Mouse (Mus musculus) embryonic facial prominence, embryonic 14.5 days (tissue): ENCODE measurements around the gene Evpl. TPM values are rescaled to one million over a fixed set of nuclear protein-coding genes. Genes with fewer than 3 reads are reported as not detected.
A peak's percentile ranks its signal among the peaks of the same experiment; 100 is the strongest.

Source experiments
- ATAC-seq: fragments of 200-750 bp; cut with Nextera tagmentation; 2 replicates; pipeline ENCODE4 v1.8.0; 2017; ENCODE audit warnings: low read depth, moderate number of reproducible peaks, moderate TSS enrichment
- DNase-seq: peaks from one replicate; pipeline ENCODE4 v3.0.0-alpha.2; 2015; ENCODE audit warnings: low spot score
- H3K27ac ChIP-seq: fragments of 300-500 bp; sonication (generic); replicated peaks from 2 replicates; pipeline ENCODE4 v1.5.1; 2014; ENCODE audit warnings: low read depth, mild to moderate bottlenecking, low read length, moderate library complexity
- H3K27me3 ChIP-seq: fragments of 300-500 bp; sonication (generic); replicated peaks from 2 replicates; pipeline ENCODE4 v1.6.1; 2014; ENCODE audit warnings: low read length; ENCODE audit not compliant: control insufficient read depth, insufficient read depth
- H3K36me3 ChIP-seq: fragments of 300-500 bp; sonication (generic); 2 replicates; pipeline ENCODE4 v1.6.1; 2014; ENCODE audit warnings: low read length, mixed read lengths; ENCODE audit not compliant: control insufficient read depth, insufficient read depth
- H3K4me1 ChIP-seq: fragments of 300-500 bp; sonication (generic); 2 replicates; pipeline ENCODE4 v1.6.1; 2014; ENCODE audit warnings: antibody characterized with exemption, low read length; ENCODE audit not compliant: control insufficient read depth, insufficient read depth
- H3K4me2 ChIP-seq: fragments of 300-500 bp; sonication (generic); 2 replicates; pipeline ENCODE4 v1.6.1; 2014; ENCODE audit warnings: low read depth, mild to moderate bottlenecking, low read length, moderate library complexity, mixed read lengths
- H3K4me3 ChIP-seq: fragments of 300-500 bp; sonication (generic); 2 replicates; pipeline ENCODE4 v1.5.1; 2014; ENCODE audit warnings: low read depth, mild to moderate bottlenecking, low read length
- H3K9ac ChIP-seq: fragments of 300-500 bp; sonication (generic); 2 replicates; pipeline ENCODE4 v1.6.1; 2014; ENCODE audit warnings: low read depth, mild to moderate bottlenecking, low read length, moderate library complexity, mixed read lengths
- H3K9me3 ChIP-seq: fragments of 300-500 bp; sonication (generic); 2 replicates; pipeline ENCODE4 v1.6.1; 2016; ENCODE audit warnings: low read length; ENCODE audit not compliant: control insufficient read depth
- WGBS: fragments of 180-500 bp; shearing (Covaris S2); extraction: QIAGEN DNeasy Blood & Tissue Kit; methylation state at CpG from one replicate; pipeline ENCODE4 v1.1.7; 2014; 5-methylcytosine and 5-hydroxymethylcytosine counted together
- polyA plus RNA-seq: library from polyadenylated mRNA; unstranded; fragments of >200 nt; fragmentation: Nextera tagmentation; extraction: Ambion mirVana; gene quantifications from 2 replicates; pipeline ENCODE4 v1.2.1, GENCODE M21; 2014

The Evpl gene
- polyA plus RNA-seq, 1 experiment from 2014 or later = 10.1 TPM

GRCm38 (mm10) chr11:116198639-116199531 is 39.0 kb downstream of the Evpl start, which contains the start of the genes Ten1 and Acox1:
TSS of gene Ten1 (plus strand) at chr11:116198855.
TSS of gene Acox1 (minus strand) at chr11:116199045.
- ATAC-seq = peak; percentile 98
- 1% methylated on average over 57 of the region's 62 CpGs for WGBS
- Histone ChIP-seq H3K4me1 (peaks cover 8% of the 10 kb centered on the region), H3K36me3 (0 out of 2 replicates have a peak, but pooled peaks cover 10% of the 10 kb centered on the region), H3K27ac (peak within 1 kb of the TSS; percentile 89), H3K4me3 (peak within 1 kb of the TSS; percentile 80), H3K4me2 (peak within 1 kb of the TSS; percentile 79), H3K9me3 (no peaks in the 10 kb centered on the region), H3K9ac (peak within 1 kb of the TSS; percentile 78), H3K27me3 (no peaks in the 10 kb centered on the region)
- DNase-seq = peak; percentile 98

GRCm38 (mm10) chr11:116198132-116198531 is 39.7 kb downstream of the Evpl start:
- peak overlapping the region; percentile 89 for H3K27ac ChIP-seq
- ATAC-seq = no peak

GRCm38 (mm10) chr11:116197584-116197906 is 40.3 kb downstream of the Evpl start:
- WGBS = 92% methylated on average over 6 of the region's 6 CpGs
- no peak for ATAC-seq
- H3K4me1 ChIP-seq = peaks cover 8% of the 10 kb centered on the region
- no peaks in the 10 kb centered on the region for H3K9me3 ChIP-seq
- no peaks in the 10 kb centered on the region for H3K27me3 ChIP-seq
- peak overlapping the region; percentile 79 for H3K4me2 ChIP-seq
- peak overlapping the region; percentile 78; the same call in 1 of the 2 replicates for H3K9ac ChIP-seq
- 0 out of 2 replicates have a peak, but pooled peaks cover 12% of the 10 kb centered on the region for H3K36me3 ChIP-seq
- no peak for DNase-seq
- H3K27ac ChIP-seq = no peak overlapping the region
- peak overlapping the region; percentile 80; the same call in 1 of the 2 replicates for H3K4me3 ChIP-seq

More at GRCm38 (mm10) chr11:116198132-116198531, 39.7 kb downstream of the Evpl start:
- DNase-seq = no peak
- Histone ChIP-seq H3K4me1 (peaks cover 8% of the 10 kb centered on the region), H3K9me3 (no peaks in the 10 kb centered on the region), H3K4me3 (peak overlapping the region; percentile 80), H3K4me2 (peak overlapping the region; percentile 79), H3K27me3 (no peaks in the 10 kb centered on the region), H3K9ac (peak overlapping the region; percentile 78), H3K36me3 (0 out of 2 replicates have a peak, but pooled peaks cover 12% of the 10 kb centered on the region)
- WGBS = 22% methylated on average over 13 of the region's 13 CpGs

GRCm38 (mm10) chr11:116196866-116197583 is 40.9 kb downstream of the Evpl start:
- no peak overlapping the region for H3K4me3 ChIP-seq
- H3K4me1 ChIP-seq = peaks cover 8% of the 10 kb centered on the region
- no peak overlapping the region for H3K9ac ChIP-seq
- ATAC-seq (no peak), DNase-seq (no peak)
- no peak overlapping the region for H3K27ac ChIP-seq
- WGBS = 94% methylated on average over 18 of the region's 18 CpGs
- H3K4me2 ChIP-seq = peak overlapping the region; percentile 79
- H3K36me3 ChIP-seq = 0 out of 2 replicates have a peak, but pooled peaks cover 12% of the 10 kb centered on the region
- no peaks in the 10 kb centered on the region for H3K27me3 ChIP-seq
- no peaks in the 10 kb centered on the region for H3K9me3 ChIP-seq

DNA sequence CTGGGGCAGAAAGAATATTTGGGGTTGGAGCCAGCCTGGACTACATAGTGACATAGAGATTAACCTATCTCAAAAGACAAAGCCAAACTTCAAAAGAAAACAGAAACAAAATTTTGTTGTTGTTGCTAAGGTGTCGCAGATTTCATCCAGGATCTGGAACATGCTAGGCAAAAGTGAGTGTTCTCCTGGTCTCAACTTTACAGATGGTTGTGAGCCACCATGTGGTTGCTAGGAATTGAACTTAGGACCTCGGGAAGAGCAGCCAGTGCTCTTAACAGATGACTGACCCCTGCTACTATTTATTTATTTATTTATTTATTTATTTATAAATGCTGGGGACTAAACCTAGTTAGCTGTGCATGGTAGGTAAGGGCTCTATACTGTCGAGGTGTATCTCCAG is 41.5 kb downstream of the Evpl start:
- no peak overlapping the region for H3K27ac ChIP-seq
- H3K9ac ChIP-seq = no peak overlapping the region
- peaks cover 8% of the 10 kb centered on the region for H3K4me1 ChIP-seq
- H3K36me3 ChIP-seq = 0 out of 2 replicates have a peak, but pooled peaks cover 17% of the 10 kb centered on the region
- no peak overlapping the region for H3K4me2 ChIP-seq
- no peak overlapping the region for H3K4me3 ChIP-seq
- no peaks in the 10 kb centered on the region for H3K27me3 ChIP-seq
- ATAC-seq (no peak), DNase-seq (no peak)
- H3K9me3 ChIP-seq = no peaks in the 10 kb centered on the region
- 83% methylated on average over 3 of the region's 3 CpGs for WGBS

DNA sequence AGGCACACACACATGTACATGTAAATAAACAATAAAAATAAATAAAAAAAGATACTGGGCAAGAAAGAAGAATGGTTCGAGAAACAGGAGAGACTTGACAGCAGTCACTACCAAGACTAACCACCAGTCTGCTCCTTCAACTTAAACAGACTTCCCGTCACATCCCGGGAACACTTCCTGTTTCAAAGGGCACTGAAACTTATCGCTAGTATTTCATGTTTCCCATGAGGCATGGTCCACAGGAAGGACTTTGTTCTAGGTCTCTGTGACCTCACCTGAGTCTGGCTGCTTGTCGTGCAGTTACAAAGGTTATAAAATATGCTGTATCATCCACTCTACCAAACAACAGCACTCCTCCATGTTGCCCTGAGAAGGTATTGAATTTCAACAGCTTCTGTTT is 42.6 kb downstream of the Evpl start:
- Histone ChIP-seq H3K9ac (no peak overlapping the region), H3K4me3 (no peak overlapping the region), H3K27me3 (no peaks in the 10 kb centered on the region), H3K4me2 (no peak overlapping the region), H3K9me3 (no peaks in the 10 kb centered on the region), H3K36me3 (0 out of 2 replicates have a peak, but pooled peaks cover 24% of the 10 kb centered on the region), H3K27ac (no peak overlapping the region), H3K4me1 (peaks cover 8% of the 10 kb centered on the region)
- 68% methylated on average over 5 of the region's 5 CpGs for WGBS
- DNase-seq (no peak), ATAC-seq (no peak)

DNA sequence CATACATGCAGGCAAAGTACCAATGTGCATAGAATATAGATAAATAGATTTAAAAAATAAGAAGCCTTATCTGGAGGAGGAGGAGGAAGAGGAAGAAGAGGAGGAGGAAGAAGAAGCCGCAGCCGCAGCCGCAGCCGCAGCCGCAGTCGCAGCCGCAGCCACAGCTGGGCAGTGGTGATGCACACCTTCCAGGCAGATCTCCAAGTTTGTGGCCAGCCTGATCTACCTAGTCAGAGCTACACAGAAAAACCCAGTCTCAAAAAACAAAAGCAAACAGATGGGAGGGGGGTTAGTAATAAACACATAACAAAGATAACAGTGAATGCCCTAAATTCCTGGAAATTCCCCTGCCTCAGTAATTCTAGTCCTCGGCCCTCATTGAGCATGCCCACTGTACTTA is 43.3 kb downstream of the Evpl start:
- Histone ChIP-seq H3K27ac (no peak overlapping the region), H3K4me1 (peaks cover 8% of the 10 kb centered on the region), H3K4me2 (no peak overlapping the region), H3K27me3 (no peaks in the 10 kb centered on the region), H3K9me3 (no peaks in the 10 kb centered on the region), H3K36me3 (peaks cover 31% of the 10 kb centered on the region; the same call in 1 of the 2 replicates), H3K4me3 (no peak overlapping the region), H3K9ac (no peak overlapping the region)
- ATAC-seq (no peak), DNase-seq (no peak)
- WGBS = 81% methylated on average over 8 of the region's 8 CpGs

- WGBS = 40% methylated on average over 11 of the region's 11 CpGs
- H3K36me3 ChIP-seq = peaks cover 68% of the 10 kb centered on the region
Measured at GRCm38 (mm10) chr11:116187226-116187930, 50.5 kb downstream of the Evpl start.

More at GRCm38 (mm10) chr11:116187226-116187930, 50.5 kb downstream of the Evpl start:
- H3K4me2 ChIP-seq = no peak overlapping the region
- H3K4me3 ChIP-seq = no peak overlapping the region
- H3K27me3 ChIP-seq = no peaks in the 10 kb centered on the region
- no peaks in the 10 kb centered on the region for H3K9me3 ChIP-seq
- peak overlapping the region; percentile 58 for H3K27ac ChIP-seq
- no peak overlapping the region for H3K9ac ChIP-seq
- DNase-seq (no peak), ATAC-seq (no peak)
- H3K4me1 ChIP-seq = 0 out of 2 replicates have a peak, but pooled peaks cover 2% of the 10 kb centered on the region
